Mouse (Mus musculus) hindbrain, embryonic 16.5 days (tissue): ENCODE results near the gene Usp19. TPM values are rescaled to one million over a fixed set of nuclear protein-coding genes. Genes with fewer than 3 reads are reported as not detected.
A peak's percentile ranks its signal among the peaks of the same experiment; 100 is the strongest.

Experiments used
- ATAC-seq: fragments of 200-750 bp; cut with Nextera tagmentation; 2 replicates; pipeline ENCODE4 v1.8.0; 2017; ENCODE audit warnings: moderate TSS enrichment, moderate library complexity
- H3K27ac ChIP-seq: fragments of 300-500 bp; sonication (generic); 2 replicates; pipeline ENCODE4 v1.5.1; 2014; ENCODE audit warnings: low read depth, mild to moderate bottlenecking, control low read depth, low read length, moderate library complexity
- H3K27me3 ChIP-seq: fragments of 300-500 bp; sonication (generic); replicated peaks from 2 replicates; pipeline ENCODE4 v1.6.1; 2014; ENCODE audit warnings: low read length; ENCODE audit not compliant: control insufficient read depth, insufficient read depth
- H3K36me3 ChIP-seq: fragments of 300-500 bp; sonication (generic); 2 replicates; pipeline ENCODE4 v1.6.1; 2014; ENCODE audit warnings: mild to moderate bottlenecking, low read length, moderate library complexity, mixed read lengths; ENCODE audit not compliant: control insufficient read depth, insufficient read depth
- H3K4me1 ChIP-seq: fragments of 300-500 bp; sonication (generic); 2 replicates; pipeline ENCODE4 v1.6.1; 2014; ENCODE audit warnings: low read depth, low read length; ENCODE audit not compliant: control insufficient read depth, insufficient read depth
- H3K4me2 ChIP-seq: fragments of 300-500 bp; sonication (generic); 2 replicates; pipeline ENCODE4 v1.6.1; 2014; ENCODE audit warnings: mild to moderate bottlenecking, low read length, control low read depth, moderate library complexity
- H3K4me3 ChIP-seq: fragments of 300-500 bp; sonication (generic); 2 replicates; pipeline ENCODE4 v1.5.1; 2014; ENCODE audit warnings: mild to moderate bottlenecking, low read length, control low read depth, moderate library complexity
- H3K9ac ChIP-seq: fragments of 300-500 bp; sonication (generic); 2 replicates; pipeline ENCODE4 v1.6.1; 2014; ENCODE audit warnings: low read depth, mild to moderate bottlenecking, control low read depth, low read length, moderate library complexity
- H3K9me3 ChIP-seq: fragments of 300-500 bp; sonication (generic); 2 replicates; pipeline ENCODE4 v1.6.1; 2014; ENCODE audit warnings: mild to moderate bottlenecking, low read length, moderate library complexity; ENCODE audit not compliant: control insufficient read depth
- WGBS: fragments of 180-500 bp; shearing (Covaris S2); extraction: QIAGEN DNeasy Blood & Tissue Kit; methylation state at CpG from one replicate; pipeline ENCODE4 v1.1.7; 2014; 5-methylcytosine and 5-hydroxymethylcytosine counted together
- polyA plus RNA-seq: library from polyadenylated mRNA; unstranded; fragments of >200 nt; fragmentation: Nextera tagmentation; extraction: Ambion mirVana; gene quantifications from 2 replicates; pipeline ENCODE4 v1.2.1, GENCODE M21; 2015

Usp19 gene
- polyA plus RNA-seq, 1 experiment from 2014 or later: 56.3 TPM

DNA sequence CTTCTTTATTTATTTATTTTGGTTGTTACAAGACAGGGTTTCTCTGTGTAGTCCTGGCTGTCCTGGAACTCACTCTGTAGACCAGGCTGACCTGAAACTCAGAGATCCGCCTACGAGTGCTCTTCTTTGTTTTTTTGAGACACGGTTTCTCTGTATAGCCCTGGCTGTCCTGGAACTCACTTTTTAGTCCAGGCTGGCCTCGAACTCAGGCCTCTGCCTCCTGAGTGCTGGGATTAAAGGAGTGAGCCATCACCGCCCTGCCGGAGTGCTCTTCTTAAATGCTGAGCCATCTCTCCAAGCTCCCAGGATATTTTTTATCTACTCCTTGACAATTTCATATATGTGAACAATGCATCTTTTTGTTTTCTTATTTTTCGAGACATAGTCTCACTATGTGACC is 16.5 kb downstream of the Usp19 start:
- Histone ChIP-seq H3K36me3 (peaks cover 13% of the 10 kb centered on the region), H3K9me3 (no peaks in the 10 kb centered on the region), H3K4me2 (peak overlapping the region; percentile 85), H3K27ac (no peak overlapping the region), H3K9ac (no peak overlapping the region), H3K27me3 (no peaks in the 10 kb centered on the region), H3K4me1 (peaks cover 17% of the 10 kb centered on the region), H3K4me3 (no peak overlapping the region)
- no peak for ATAC-seq
- 87% methylated on average over 7 of the region's 7 CpGs for WGBS

- Histone ChIP-seq H3K27ac (peak within 1 kb of the TSS; percentile 63), H3K4me1 (peaks cover 17% of the 10 kb centered on the region), H3K4me2 (peak within 1 kb of the TSS; percentile 85), H3K36me3 (peaks cover 18% of the 10 kb centered on the region), H3K27me3 (no peaks in the 10 kb centered on the region), H3K4me3 (peak within 1 kb of the TSS; percentile 61), H3K9me3 (no peaks in the 10 kb centered on the region), H3K9ac (peak within 1 kb of the TSS; percentile 63)
- peak; percentile 97 for ATAC-seq
- WGBS: under 1% methylated on average over 37 of the region's 37 CpGs
Observed at GRCm38 (mm10) chr9:108507619-108508434, 17.4 kb downstream of the Usp19 start, which contains the start of gene Qars. Gene Qars, plus strand, starts transcription at chr9:108507706.

GRCm38 (mm10) chr9:108508776-108509175 is 18.4 kb downstream of the Usp19 start:
- H3K27me3 ChIP-seq: no peaks in the 10 kb centered on the region
- H3K9ac ChIP-seq: no peak overlapping the region
- H3K4me2 ChIP-seq: peak overlapping the region; percentile 85
- peaks cover 17% of the 10 kb centered on the region for H3K4me1 ChIP-seq
- peak overlapping the region; percentile 61 for H3K4me3 ChIP-seq
- no peaks in the 10 kb centered on the region for H3K9me3 ChIP-seq
- 85% methylated on average over 7 of the region's 7 CpGs for WGBS
- peaks cover 20% of the 10 kb centered on the region for H3K36me3 ChIP-seq
- ATAC-seq: no peak
- no peak overlapping the region for H3K27ac ChIP-seq

GRCm38 (mm10) chr9:108516380-108517251 is 26.2 kb downstream of the Usp19 start, which contains the start of gene Qrich1:
Gene Qrich1, plus strand, starts transcription at chr9:108516806.
- peak within 1 kb of the TSS; percentile 73 for H3K4me2 ChIP-seq
- peak within 1 kb of the TSS; percentile 96 for H3K9ac ChIP-seq
- 1% methylated on average over 52 of the region's 55 CpGs for WGBS
- peak within 1 kb of the TSS; percentile 100 for H3K27ac ChIP-seq
- H3K4me3 ChIP-seq: peak within 1 kb of the TSS; percentile 91
- peaks cover 21% of the 10 kb centered on the region for H3K36me3 ChIP-seq
- H3K4me1 ChIP-seq: peaks cover 22% of the 10 kb centered on the region
- H3K27me3 ChIP-seq: no peaks in the 10 kb centered on the region
- peak; percentile 96 for ATAC-seq
- no peaks in the 10 kb centered on the region for H3K9me3 ChIP-seq

DNA sequence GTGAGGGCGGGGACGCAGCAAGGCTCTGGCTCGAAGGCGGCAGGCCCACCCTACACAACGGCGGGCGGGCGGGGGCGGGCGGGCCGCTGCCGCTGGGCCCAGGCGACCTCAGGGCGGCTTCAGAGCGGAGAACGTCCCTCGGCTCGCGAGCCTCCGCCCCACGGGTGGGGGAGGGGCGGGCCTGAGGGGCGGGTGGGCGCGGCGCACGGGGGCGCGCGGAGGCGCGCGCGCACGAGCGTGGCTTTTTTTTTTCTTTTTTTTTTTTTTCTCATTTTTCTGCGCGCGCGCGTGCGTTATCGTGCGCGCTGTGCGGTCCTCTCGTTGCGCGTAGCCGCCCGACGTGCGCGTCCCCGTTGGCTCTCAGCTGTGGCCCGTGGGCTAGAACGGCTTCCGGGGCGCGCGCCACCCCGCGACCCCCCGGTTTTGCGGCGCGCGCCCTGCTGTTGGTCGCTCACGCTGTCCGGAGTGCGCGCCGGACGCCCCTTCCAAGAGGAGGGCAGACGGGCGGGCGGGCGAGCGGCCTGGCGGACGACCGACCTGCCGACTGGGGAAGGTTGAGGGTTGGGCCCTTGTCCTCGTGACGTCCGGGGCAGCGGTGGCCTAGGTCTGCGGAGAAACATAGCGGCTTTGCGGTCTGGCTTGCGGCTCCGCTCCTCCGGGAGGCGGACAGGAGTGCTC is 27.0 kb downstream of the Usp19 start:
- WGBS: under 1% methylated on average over 69 of the region's 95 CpGs
- Histone ChIP-seq H3K4me2 (peak overlapping the region; percentile 73), H3K9me3 (no peaks in the 10 kb centered on the region), H3K36me3 (peaks cover 17% of the 10 kb centered on the region), H3K27ac (peak overlapping the region; percentile 100), H3K9ac (peak overlapping the region; percentile 96), H3K27me3 (no peaks in the 10 kb centered on the region), H3K4me1 (peaks cover 22% of the 10 kb centered on the region), H3K4me3 (peak overlapping the region; percentile 91)
- peak; percentile 83 for ATAC-seq

- Histone ChIP-seq H3K4me2 (peak overlapping the region; percentile 73), H3K9me3 (no peaks in the 10 kb centered on the region), H3K4me3 (peak overlapping the region; percentile 91), H3K4me1 (peaks cover 22% of the 10 kb centered on the region), H3K9ac (peak overlapping the region; percentile 96), H3K36me3 (peaks cover 12% of the 10 kb centered on the region; the same call in 1 of the 2 replicates), H3K27ac (peak overlapping the region; percentile 100), H3K27me3 (no peaks in the 10 kb centered on the region)
- WGBS: 0% methylated on average over 11 of the region's 13 CpGs
- ATAC-seq: no peak
Observed at GRCm38 (mm10) chr9:108517931-108518332, 27.5 kb downstream of the Usp19 start.

GRCm38 (mm10) chr9:108521604-108522003 is 31.2 kb downstream of the Usp19 start:
- Histone ChIP-seq H3K36me3 (no peaks in the 10 kb centered on the region), H3K9me3 (no peaks in the 10 kb centered on the region), H3K27ac (no peak overlapping the region), H3K4me1 (peaks cover 16% of the 10 kb centered on the region), H3K4me3 (no peak overlapping the region), H3K27me3 (no peaks in the 10 kb centered on the region), H3K9ac (no peak overlapping the region), H3K4me2 (no peak overlapping the region)
- no peak for ATAC-seq
- 93% methylated on average over 2 of the region's 2 CpGs for WGBS

DNA sequence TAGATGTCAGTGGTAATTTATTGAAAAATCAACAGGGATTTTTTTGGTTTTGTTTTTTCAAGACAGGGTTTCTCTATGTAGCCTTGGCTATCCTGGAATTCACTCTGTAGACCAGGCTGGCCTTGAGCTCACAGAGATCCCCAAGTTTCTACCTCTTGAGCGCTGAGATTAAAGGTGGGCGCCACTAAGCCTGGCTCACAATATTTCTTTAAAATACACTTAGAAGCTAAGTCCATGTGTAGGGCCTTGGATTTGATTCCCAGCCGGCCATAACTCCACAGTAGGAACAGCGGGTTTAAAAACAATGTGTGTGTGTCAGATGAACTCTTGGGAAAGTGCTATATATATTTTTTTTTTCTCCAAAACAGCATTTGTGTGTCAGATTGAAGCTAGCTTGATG is 32.9 kb downstream of the Usp19 start:
- Histone ChIP-seq H3K9me3 (no peaks in the 10 kb centered on the region), H3K4me1 (peaks cover 16% of the 10 kb centered on the region), H3K4me2 (no peak overlapping the region), H3K4me3 (no peak overlapping the region), H3K27ac (no peak overlapping the region), H3K36me3 (no peaks in the 10 kb centered on the region), H3K27me3 (no peaks in the 10 kb centered on the region), H3K9ac (no peak overlapping the region)
- no peak for ATAC-seq
- WGBS: 98% methylated on average over 4 of the region's 4 CpGs
